Mouse (Mus musculus) heart, postnatal 0 days (tissue): ENCODE results near the gene Hapln4. TPM values are rescaled to one million over a fixed set of nuclear protein-coding genes. Genes with fewer than 3 reads are reported as not detected.
A peak's percentile ranks its signal among the peaks of the same experiment; 100 is the strongest.

Source experiments
- ATAC-seq: fragments of 200-750 bp; cut with Nextera tagmentation; 2 replicates; pipeline ENCODE4 v1.8.0; 2017; ENCODE audit warnings: low read depth, moderate number of reproducible peaks, moderate library complexity; ENCODE audit not compliant: insufficient read depth
- DNase-seq: peaks from one replicate; pipeline ENCODE4 v3.0.0-alpha.2; 2016; ENCODE audit warnings: low spot score
- H3K27ac ChIP-seq: fragments of 300-500 bp; sonication (generic); 2 replicates; pipeline ENCODE4 v1.5.1; 2014; ENCODE audit warnings: low read depth, mild to moderate bottlenecking
- H3K27me3 ChIP-seq: fragments of 300-500 bp; sonication (generic); 2 replicates; pipeline ENCODE4 v1.6.1; 2014; ENCODE audit warnings: low read length, mixed read lengths; ENCODE audit not compliant: control insufficient read depth, insufficient read depth
- H3K36me3 ChIP-seq: fragments of 300-500 bp; sonication (generic); replicated peaks from 2 replicates; pipeline ENCODE4 v1.6.1; 2014; ENCODE audit warnings: low read length, mixed read lengths; ENCODE audit not compliant: control insufficient read depth, insufficient read depth
- H3K4me1 ChIP-seq: fragments of 300-500 bp; sonication (generic); 2 replicates; pipeline ENCODE4 v1.6.1; 2014; ENCODE audit warnings: antibody characterized with exemption; ENCODE audit not compliant: control insufficient read depth, insufficient read depth
- H3K4me2 ChIP-seq: fragments of 300-500 bp; sonication (generic); 2 replicates; pipeline ENCODE4 v1.6.1; 2014; ENCODE audit warnings: low read depth, mild to moderate bottlenecking, low read length, moderate library complexity
- H3K4me3 ChIP-seq: fragments of 300-500 bp; sonication (generic); 2 replicates; pipeline ENCODE4 v1.5.1; 2014; ENCODE audit warnings: low read depth, low read length
- H3K9ac ChIP-seq: fragments of 300-500 bp; sonication (generic); replicated peaks from 2 replicates; pipeline ENCODE4 v1.6.1; 2014; ENCODE audit warnings: low read depth, low read length, mixed read lengths
- H3K9me3 ChIP-seq: fragments of 300-500 bp; sonication (generic); replicated peaks from 2 replicates; pipeline ENCODE4 v1.6.1; 2016; ENCODE audit warnings: low read length; ENCODE audit not compliant: control insufficient read depth
- CTCF ChIP-seq: IDR thresholded peaks from 2 replicates; pipeline ENCODE4 v1.5.1; 2016; ENCODE audit warnings: antibody characterized with exemption, control low read depth, low read depth
- EP300 ChIP-seq: IDR thresholded peaks from 2 replicates; pipeline ENCODE4 v1.6.1; 2016; ENCODE audit warnings: antibody characterized with exemption, low read depth
- WGBS: fragments of 180-500 bp; shearing (Covaris S2); extraction: QIAGEN DNeasy Blood & Tissue Kit; methylation state at CpG from one replicate; pipeline ENCODE4 v1.1.7; 2014; 5-methylcytosine and 5-hydroxymethylcytosine counted together
- polyA plus RNA-seq: library from polyadenylated mRNA; unstranded; fragments of >200 nt; fragmentation: Nextera tagmentation; extraction: Ambion mirVana; gene quantifications from 2 replicates; pipeline ENCODE4 v1.2.1, GENCODE M21; 2015
- total RNA-seq: library from RNA; depleted of rRNA; stranded (reverse); fragments of >200 nt; gene quantifications from 2 replicates; pipeline ENCODE4 v1.2.3, GENCODE M21; 2014; ENCODE audit warnings: low replicate concordance

Gene Hapln4
- total and polyA plus RNA-seq, 2 experiments from 2014 or later: not detected

GRCm38 (mm10) chr8:70087836-70088650 is 4.8 kb downstream of the Hapln4 start:
- H3K4me3 ChIP-seq: peak overlapping the region; percentile 26; the same call in 1 of the 2 replicates
- 5% methylated on average over 56 of the region's 56 CpGs for WGBS
- peaks cover 10% of the 10 kb centered on the region; the same call in 1 of the 2 replicates for H3K4me1 ChIP-seq
- H3K9me3 ChIP-seq: no peaks in the 10 kb centered on the region
- H3K27me3 ChIP-seq: peaks cover 87% of the 10 kb centered on the region
- H3K4me2 ChIP-seq: peak overlapping the region; percentile 41
- H3K9ac ChIP-seq: no peak overlapping the region
- H3K27ac ChIP-seq: no peak overlapping the region
- ATAC-seq (peak; percentile 62), DNase-seq (peak; percentile 33)
- no peaks in the 10 kb centered on the region for H3K36me3 ChIP-seq
- TF ChIP-seq EP300 (no peak), CTCF (peak; percentile 83)

GRCm38 (mm10) chr8:70089296-70089960 is 6.2 kb downstream of the Hapln4 start:
- Histone ChIP-seq H3K4me1 (no peaks in the 10 kb centered on the region), H3K4me3 (no peak overlapping the region), H3K9me3 (no peaks in the 10 kb centered on the region), H3K36me3 (no peaks in the 10 kb centered on the region), H3K27me3 (peaks cover 79% of the 10 kb centered on the region), H3K9ac (no peak overlapping the region), H3K4me2 (no peak overlapping the region), H3K27ac (no peak overlapping the region)
- WGBS: 60% methylated on average over 9 of the region's 9 CpGs
- TF ChIP-seq CTCF (no peak), EP300 (no peak)
- ATAC-seq (no peak), DNase-seq (no peak)

- Histone ChIP-seq H3K27me3 (peaks cover 54% of the 10 kb centered on the region), H3K4me1 (no peaks in the 10 kb centered on the region), H3K4me2 (no peak overlapping the region), H3K36me3 (no peaks in the 10 kb centered on the region), H3K9me3 (0 out of 2 replicates have a peak, but pooled peaks cover 1% of the 10 kb centered on the region), H3K4me3 (no peak overlapping the region), H3K9ac (no peak overlapping the region), H3K27ac (no peak overlapping the region)
- WGBS: 52% methylated on average over 8 of the region's 8 CpGs
- no peak for TF ChIP-seq EP300
- no peak for TF ChIP-seq CTCF
- no peak for ATAC-seq
- no peak for DNase-seq
Observed at GRCm38 (mm10) chr8:70092786-70093185, 9.5 kb downstream of the Hapln4 start.

GRCm38 (mm10) chr8:70099276-70099675 is 16.0 kb downstream of the Hapln4 start:
- no peak overlapping the region for H3K9ac ChIP-seq
- ATAC-seq (no peak), DNase-seq (no peak)
- no peak overlapping the region for H3K4me3 ChIP-seq
- no peak overlapping the region for H3K4me2 ChIP-seq
- H3K27ac ChIP-seq: no peak overlapping the region
- no peaks in the 10 kb centered on the region for H3K4me1 ChIP-seq
- H3K36me3 ChIP-seq: no peaks in the 10 kb centered on the region
- TF ChIP-seq CTCF (no peak), EP300 (no peak)
- 64% methylated on average over 8 of the region's 8 CpGs for WGBS
- H3K9me3 ChIP-seq: 0 out of 2 replicates have a peak, but pooled peaks cover 3% of the 10 kb centered on the region
- peaks cover 9% of the 10 kb centered on the region; the same call in 1 of the 2 replicates for H3K27me3 ChIP-seq

GRCm38 (mm10) chr8:70100241-70100640 is 17.0 kb downstream of the Hapln4 start:
- Histone ChIP-seq H3K9ac (no peak overlapping the region), H3K36me3 (no peaks in the 10 kb centered on the region), H3K4me1 (no peaks in the 10 kb centered on the region), H3K9me3 (0 out of 2 replicates have a peak, but pooled peaks cover 3% of the 10 kb centered on the region), H3K27me3 (peaks cover 7% of the 10 kb centered on the region; the same call in 1 of the 2 replicates), H3K4me3 (no peak overlapping the region), H3K4me2 (no peak overlapping the region), H3K27ac (no peak overlapping the region)
- TF ChIP-seq EP300 (no peak), CTCF (no peak)
- DNase-seq: no peak
- no peak for ATAC-seq
- WGBS: 81% methylated on average over 8 of the region's 8 CpGs
